Comparison of ENCODE assay signal across 8 mouse cellular contexts in the genomic region with DNA sequence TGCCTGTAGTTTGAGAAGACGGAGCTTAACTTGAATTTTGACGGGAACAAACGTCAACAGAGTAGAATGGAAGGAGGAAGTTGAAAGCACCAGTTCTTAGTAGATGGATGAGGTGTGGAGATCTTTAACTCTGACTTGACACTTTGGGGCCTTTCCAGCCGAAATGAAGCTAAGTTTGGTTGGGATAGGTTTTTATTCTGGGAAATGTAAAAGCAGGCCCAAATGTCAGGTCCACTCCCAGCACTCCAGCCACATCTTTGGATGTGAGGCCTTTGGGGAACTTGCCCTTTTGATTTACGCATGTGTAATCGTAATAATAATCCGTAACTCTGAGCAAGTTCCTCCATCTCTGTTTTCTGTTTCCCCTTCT. TPM values are rescaled to one million over a fixed set of nuclear protein-coding genes. Genes with fewer than 3 reads are reported as not detected.
DNase-seq lines count a peak whose midpoint lies in the region; ATAC-seq and TF ChIP-seq lines count a peak whose summit lies in the region.

No protein-coding gene starts in this region.

- peak overlapping the region; percentile 70 for H3K9ac ChIP-seq in kidney, embryonic 16.5 days (replicated peaks; ENCODE audit: low read length)
- no peak overlapping the region for H3K9ac ChIP-seq in intestine, embryonic 15.5 days

- TF ChIP-seq POLR2A in myocyte (IDR thresholded peaks at IDR 0.05; ENCODE audit: insufficient read length, low read depth): no peak

- peak overlapping the region; percentile 96 for H3K4me2 ChIP-seq in kidney, embryonic 16.5 days (replicated peaks; ENCODE audit: low read depth, low read length)
- peak overlapping the region; percentile 99 for H3K4me2 ChIP-seq in intestine, embryonic 15.5 days (replicated peaks)
- peak overlapping the region; percentile 94 for H3K4me2 ChIP-seq in myocyte (ENCODE audit: low read depth)

- H3K4me1 ChIP-seq in kidney, embryonic 16.5 days (ENCODE audit: insufficient read depth, low read length): peaks cover 30% of the 10 kb centered on the region
- peaks cover 16% of the 10 kb centered on the region for H3K4me1 ChIP-seq in brown adipose tissue, adult 24 weeks (ENCODE audit: control insufficient read depth, insufficient read depth, insufficient read length, low read length)
- H3K4me1 ChIP-seq in intestine, embryonic 15.5 days (replicated peaks): peaks cover 33% of the 10 kb centered on the region

- 32% methylated on average over 7 of the region's 7 CpGs for WGBS in kidney, embryonic 16.5 days
- WGBS in intestine, embryonic 15.5 days: 38% methylated on average over 7 of the region's 7 CpGs

- no peaks in the 10 kb centered on the region for H3K9me3 ChIP-seq in kidney, embryonic 16.5 days (ENCODE audit: low read length)
- H3K9me3 ChIP-seq in intestine, embryonic 15.5 days: no peaks in the 10 kb centered on the region

- peaks cover 41% of the 10 kb centered on the region for H3K79me2 ChIP-seq in myocyte (ENCODE audit: control insufficient read depth, insufficient read depth)

- peaks cover 21% of the 10 kb centered on the region for H3K27me3 ChIP-seq in kidney, embryonic 16.5 days (ENCODE audit: insufficient read depth, low read length)
- H3K27me3 ChIP-seq in intestine, embryonic 15.5 days (replicated peaks): 0 out of 2 replicates have a peak, but pooled peaks cover 3% of the 10 kb centered on the region
- H3K27me3 ChIP-seq in myocyte (ENCODE audit: control insufficient read depth, insufficient read depth, insufficient read length): no peaks in the 10 kb centered on the region

- peak overlapping the region; percentile 66 for H3K4me3 ChIP-seq in kidney, embryonic 16.5 days (ENCODE audit: low read length)
- H3K4me3 ChIP-seq in brown adipose tissue, adult 24 weeks (ENCODE audit: insufficient read depth, low read depth, low read length): peak overlapping the region; percentile 80
- peak overlapping the region; percentile 57 for H3K4me3 ChIP-seq in intestine, embryonic 15.5 days (replicated peaks)
- peak overlapping the region; percentile 56 for H3K4me3 ChIP-seq in myocyte

- DNase-seq in kidney, adult 8-10 months: no peak
- no peak for DNase-seq in right cerebral cortex, postnatal 4 days
- no peak for DNase-seq in yolk sac, embryonic 10.5 days (ENCODE audit: low spot score)

- H3ac ChIP-seq in myocyte (ENCODE audit: control insufficient read depth, insufficient read length): peak overlapping the region; percentile 11

- no peak overlapping the region for H3K27ac ChIP-seq in kidney, embryonic 16.5 days (ENCODE audit: low read length)
- peak overlapping the region; percentile 78 for H3K27ac ChIP-seq in brown adipose tissue, adult 24 weeks (replicated peaks; ENCODE audit: low read depth, low read length)
- H3K27ac ChIP-seq in intestine, embryonic 15.5 days: no peak overlapping the region

- no peak for ATAC-seq in kidney, embryonic 16.5 days (ENCODE audit: low FRiP score, low TSS enrichment)
- no peak for ATAC-seq in intestine, embryonic 15.5 days
- no peak for ATAC-seq in CD4-positive, CD25-positive, alpha-beta regulatory T cell, adult 4 months

- H3K36me3 ChIP-seq in kidney, embryonic 16.5 days (ENCODE audit: insufficient read depth, low read length): no peaks in the 10 kb centered on the region
- H3K36me3 ChIP-seq in intestine, embryonic 15.5 days: no peaks in the 10 kb centered on the region
- no peaks in the 10 kb centered on the region for H3K36me3 ChIP-seq in myocyte (ENCODE audit: control insufficient read depth, insufficient read depth)

TF ChIP-seq in myocyte, 11 proteins besides CTCF, POLR2A, EP300 and RAD21:
- TF ChIP-seq SRF (IDR thresholded peaks at IDR 0.05; ENCODE audit: control insufficient read depth, insufficient read length, low read depth) (no peak), MYOD1 (IDR thresholded peaks at IDR 0.05; ENCODE audit: control insufficient read depth in 1 of 3, insufficient read length in 2 of 3, low read depth in 2 of 3) (no peak), TCF12 (IDR thresholded peaks at IDR 0.05; ENCODE audit: insufficient read depth, poor library complexity, severe bottlenecking) (no peak), USF1 (IDR thresholded peaks at IDR 0.05; ENCODE audit: low read depth) (no peak), POLR2AphosphoS2 (IDR thresholded peaks at IDR 0.05; ENCODE audit: insufficient read length, low read depth) (no peak), CEBPB (IDR thresholded peaks at IDR 0.05; ENCODE audit: insufficient read depth, poor library complexity, severe bottlenecking) (no peak), E2F4 (IDR thresholded peaks at IDR 0.05; ENCODE audit: insufficient read depth) (no peak), MAX (IDR thresholded peaks at IDR 0.05; ENCODE audit: low read depth) (no peak)

RNA-seq across cellular contexts. Expression of gene Nuak2, which starts 0.7 kb away (rescaled TPM):
- 4.3 and 5.5 TPM in 2 replicates for polyA plus RNA-seq in kidney, embryonic 16.5 days (2015; fragmentation: Nextera tagmentation; extraction: Ambion mirVana)
- polyA plus RNA-seq in brown adipose tissue, adult 24 weeks (2012; ENCODE audit: insufficient read depth, insufficient read length, missing spikeins): 0.50 and 0.87 TPM in 2 replicates
- 4.7 and 5.5 TPM in 2 replicates for polyA plus RNA-seq in intestine, embryonic 15.5 days (2015; fragmentation: Nextera tagmentation; extraction: Ambion mirVana)
- 6.0 TPM for polyA plus RNA-seq in myocyte (2012; fragmentation: generic; extraction: Trizol)
- 1 to 10 TPM; 2.0 to 4.3 TPM for polyA plus RNA-seq in CD4-positive, CD25-positive, alpha-beta regulatory T cell, adult 4 months (2017; shearing (Covaris generic))

RNA-seq across cellular contexts. Expression of gene Klhdc8a, which starts 18.2 kb away (rescaled TPM):
- polyA plus RNA-seq in kidney, embryonic 16.5 days (2015; fragmentation: Nextera tagmentation; extraction: Ambion mirVana): 1.8 and 2.1 TPM in 2 replicates
- polyA plus RNA-seq in brown adipose tissue, adult 24 weeks (2012; ENCODE audit: insufficient read depth, insufficient read length, missing spikeins): not detected in 2 replicates
- 0.23 and 0.49 TPM in 2 replicates for polyA plus RNA-seq in intestine, embryonic 15.5 days (2015; fragmentation: Nextera tagmentation; extraction: Ambion mirVana)
- polyA plus RNA-seq in myocyte (2012; fragmentation: generic; extraction: Trizol): 12.4 TPM
- under 1 TPM in 1 of 2 experiments, not detected in 1; 0.07 TPM for polyA plus RNA-seq in CD4-positive, CD25-positive, alpha-beta regulatory T cell, adult 4 months (2017; shearing (Covaris generic))
